Mouse (Mus musculus) hindbrain, embryonic 16.5 days (tissue): ENCODE results near the gene Loxl3. TPM values are rescaled to one million over a fixed set of nuclear protein-coding genes. Genes with fewer than 3 reads are reported as not detected.

Experiments used
- ATAC-seq: fragments of 200-750 bp; cut with Nextera tagmentation; 2 replicates; pipeline ENCODE4 v1.8.0; 2017; ENCODE audit warnings: moderate TSS enrichment, moderate library complexity
- H3K27ac ChIP-seq: fragments of 300-500 bp; sonication (generic); 2 replicates; pipeline ENCODE4 v1.5.1; 2014; ENCODE audit warnings: low read depth, mild to moderate bottlenecking, control low read depth, low read length, moderate library complexity
- H3K27me3 ChIP-seq: fragments of 300-500 bp; sonication (generic); replicated peaks from 2 replicates; pipeline ENCODE4 v1.6.1; 2014; ENCODE audit warnings: low read length; ENCODE audit not compliant: control insufficient read depth, insufficient read depth
- H3K36me3 ChIP-seq: fragments of 300-500 bp; sonication (generic); 2 replicates; pipeline ENCODE4 v1.6.1; 2014; ENCODE audit warnings: mild to moderate bottlenecking, low read length, moderate library complexity, mixed read lengths; ENCODE audit not compliant: control insufficient read depth, insufficient read depth
- H3K4me1 ChIP-seq: fragments of 300-500 bp; sonication (generic); 2 replicates; pipeline ENCODE4 v1.6.1; 2014; ENCODE audit warnings: low read depth, low read length; ENCODE audit not compliant: control insufficient read depth, insufficient read depth
- H3K4me2 ChIP-seq: fragments of 300-500 bp; sonication (generic); 2 replicates; pipeline ENCODE4 v1.6.1; 2014; ENCODE audit warnings: mild to moderate bottlenecking, low read length, control low read depth, moderate library complexity
- H3K4me3 ChIP-seq: fragments of 300-500 bp; sonication (generic); 2 replicates; pipeline ENCODE4 v1.5.1; 2014; ENCODE audit warnings: mild to moderate bottlenecking, low read length, control low read depth, moderate library complexity
- H3K9ac ChIP-seq: fragments of 300-500 bp; sonication (generic); 2 replicates; pipeline ENCODE4 v1.6.1; 2014; ENCODE audit warnings: low read depth, mild to moderate bottlenecking, control low read depth, low read length, moderate library complexity
- H3K9me3 ChIP-seq: fragments of 300-500 bp; sonication (generic); 2 replicates; pipeline ENCODE4 v1.6.1; 2014; ENCODE audit warnings: mild to moderate bottlenecking, low read length, moderate library complexity; ENCODE audit not compliant: control insufficient read depth
- WGBS: fragments of 180-500 bp; shearing (Covaris S2); extraction: QIAGEN DNeasy Blood & Tissue Kit; methylation state at CpG from one replicate; pipeline ENCODE4 v1.1.7; 2014; 5-methylcytosine and 5-hydroxymethylcytosine counted together
- polyA plus RNA-seq: library from polyadenylated mRNA; unstranded; fragments of >200 nt; fragmentation: Nextera tagmentation; extraction: Ambion mirVana; gene quantifications from 2 replicates; pipeline ENCODE4 v1.2.1, GENCODE M21; 2015

Gene Loxl3
- polyA plus RNA-seq, 1 experiment from 2014 or later = 7.1 TPM

GRCm38 (mm10) chr6:83086121-83087035 is 52.4 kb downstream of the Loxl3 start, which contains the start of gene Lbx2:
TSS of gene Lbx2 (plus strand) at chr6:83086367.
- Histone ChIP-seq H3K4me3 (no peak within 1 kb of the TSS), H3K9me3 (no peaks in the 10 kb centered on the region), H3K27me3 (peaks cover 75% of the 10 kb centered on the region), H3K9ac (no peak within 1 kb of the TSS; the same call in 1 of the 2 replicates), H3K27ac (no peak within 1 kb of the TSS), H3K36me3 (peaks cover 3% of the 10 kb centered on the region; the same call in 1 of the 2 replicates), H3K4me1 (peaks cover 4% of the 10 kb centered on the region; the same call in 1 of the 2 replicates), H3K4me2 (no peak within 1 kb of the TSS; the same call in 1 of the 2 replicates)
- WGBS = 5% methylated on average over 42 of the region's 42 CpGs
- ATAC-seq = no peak

DNA sequence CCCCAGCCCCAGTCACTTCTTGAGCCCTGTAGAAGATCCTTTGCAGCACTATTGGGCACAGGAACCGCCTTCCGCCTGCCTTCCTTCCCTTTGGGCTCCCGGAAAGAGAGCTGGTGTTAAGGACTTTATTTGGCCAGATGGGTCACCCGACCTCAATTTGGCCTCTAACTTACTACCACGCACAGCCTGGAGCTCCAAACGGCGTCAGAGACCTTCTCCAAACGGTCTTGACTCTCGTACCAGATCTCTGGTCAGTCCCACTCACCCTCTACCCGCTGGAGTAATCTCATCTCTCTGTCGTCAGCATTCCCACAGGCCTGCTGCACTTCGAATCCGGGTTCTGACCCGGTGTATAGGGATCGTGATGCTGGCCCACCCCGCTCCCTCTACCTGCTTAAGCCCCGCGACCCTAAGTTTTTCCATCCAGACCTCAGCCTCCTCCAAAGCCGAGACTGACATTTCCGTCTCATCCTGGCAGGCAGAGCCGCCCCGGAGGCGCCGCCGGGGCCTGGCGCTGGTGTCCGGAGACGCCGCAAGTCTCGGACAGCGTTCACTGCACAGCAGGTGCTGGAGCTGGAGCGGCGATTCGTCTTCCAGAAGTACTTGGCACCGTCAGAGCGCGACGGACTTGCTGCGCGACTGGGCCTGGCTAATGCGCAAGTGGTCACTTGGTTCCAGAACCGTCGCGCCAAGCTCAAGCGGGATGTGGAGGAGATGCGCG is 53.4 kb downstream of the Loxl3 start:
- Histone ChIP-seq H3K36me3 (no peaks in the 10 kb centered on the region; the same call in 1 of the 2 replicates), H3K27me3 (peaks cover 74% of the 10 kb centered on the region), H3K4me2 (peak overlapping the region; percentile 46), H3K4me1 (peaks cover 4% of the 10 kb centered on the region; the same call in 1 of the 2 replicates), H3K27ac (no peak overlapping the region), H3K9me3 (no peaks in the 10 kb centered on the region), H3K4me3 (peak overlapping the region; percentile 20), H3K9ac (no peak overlapping the region)
- under 1% methylated on average over 45 of the region's 47 CpGs for WGBS
- ATAC-seq = no peak

- 4% methylated on average over 9 of the region's 9 CpGs for WGBS
- no peaks in the 10 kb centered on the region for H3K36me3 ChIP-seq
- H3K4me1 ChIP-seq = peaks cover 4% of the 10 kb centered on the region; the same call in 1 of the 2 replicates
- no peaks in the 10 kb centered on the region for H3K9me3 ChIP-seq
- H3K27ac ChIP-seq = no peak overlapping the region
- H3K4me3 ChIP-seq = peak overlapping the region; percentile 20; the same call in 1 of the 2 replicates
- H3K4me2 ChIP-seq = peak overlapping the region; percentile 46
- H3K27me3 ChIP-seq = peaks cover 69% of the 10 kb centered on the region
- no peak overlapping the region for H3K9ac ChIP-seq
- ATAC-seq = no peak
Measured at GRCm38 (mm10) chr6:83087926-83088260, 53.9 kb downstream of the Loxl3 start.

DNA sequence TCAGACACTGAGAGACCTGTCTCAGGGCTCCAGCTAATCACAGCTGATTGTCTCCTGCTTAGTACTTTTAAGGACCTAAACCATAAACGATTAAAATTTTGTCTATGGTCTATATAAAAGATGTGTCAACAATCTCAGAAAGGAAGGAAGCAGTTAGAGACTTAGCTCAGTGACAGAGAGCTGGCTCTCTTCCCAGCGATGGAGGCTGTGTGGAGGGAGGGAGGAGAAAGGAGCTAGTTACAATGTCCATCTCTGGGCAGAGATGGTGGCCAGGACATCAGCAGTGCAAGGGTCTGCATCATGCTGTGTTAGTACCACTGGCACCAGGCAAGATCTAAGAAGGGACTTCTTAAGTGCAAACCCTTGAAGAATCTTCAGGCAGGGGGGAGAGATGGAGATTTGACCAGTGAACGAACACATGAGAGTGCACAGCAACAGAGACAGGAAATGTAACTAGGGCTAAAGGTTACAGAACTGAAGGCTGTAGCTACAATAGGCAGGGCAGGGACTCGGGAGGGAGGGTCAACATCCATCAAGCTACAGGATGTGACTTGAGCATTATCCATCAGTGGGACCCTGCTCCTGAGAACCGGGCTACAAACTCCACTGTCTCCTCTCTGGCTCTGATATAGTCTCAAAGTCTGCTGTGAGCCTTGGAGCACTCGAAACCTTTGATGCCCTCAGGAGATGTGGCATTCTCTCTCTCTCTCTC is 58.6 kb downstream of the Loxl3 start:
- H3K9ac ChIP-seq = no peak overlapping the region
- H3K9me3 ChIP-seq = no peaks in the 10 kb centered on the region
- peaks cover 1% of the 10 kb centered on the region; the same call in 1 of the 2 replicates for H3K4me1 ChIP-seq
- H3K27ac ChIP-seq = no peak overlapping the region
- peaks cover 31% of the 10 kb centered on the region for H3K27me3 ChIP-seq
- no peak for ATAC-seq
- H3K4me2 ChIP-seq = no peak overlapping the region
- 43% methylated on average over 6 of the region's 6 CpGs for WGBS
- H3K36me3 ChIP-seq = no peaks in the 10 kb centered on the region
- no peak overlapping the region for H3K4me3 ChIP-seq

- no peak overlapping the region for H3K4me2 ChIP-seq
- no peaks in the 10 kb centered on the region for H3K9me3 ChIP-seq
- peaks cover 4% of the 10 kb centered on the region; the same call in 1 of the 2 replicates for H3K27me3 ChIP-seq
- no peak for ATAC-seq
- no peaks in the 10 kb centered on the region for H3K36me3 ChIP-seq
- 38% methylated on average over 6 of the region's 6 CpGs for WGBS
- no peaks in the 10 kb centered on the region for H3K4me1 ChIP-seq
- no peak overlapping the region for H3K4me3 ChIP-seq
- no peak overlapping the region for H3K27ac ChIP-seq
- no peak overlapping the region for H3K9ac ChIP-seq
Measured at GRCm38 (mm10) chr6:83095968-83096367, 62.0 kb downstream of the Loxl3 start.

DNA sequence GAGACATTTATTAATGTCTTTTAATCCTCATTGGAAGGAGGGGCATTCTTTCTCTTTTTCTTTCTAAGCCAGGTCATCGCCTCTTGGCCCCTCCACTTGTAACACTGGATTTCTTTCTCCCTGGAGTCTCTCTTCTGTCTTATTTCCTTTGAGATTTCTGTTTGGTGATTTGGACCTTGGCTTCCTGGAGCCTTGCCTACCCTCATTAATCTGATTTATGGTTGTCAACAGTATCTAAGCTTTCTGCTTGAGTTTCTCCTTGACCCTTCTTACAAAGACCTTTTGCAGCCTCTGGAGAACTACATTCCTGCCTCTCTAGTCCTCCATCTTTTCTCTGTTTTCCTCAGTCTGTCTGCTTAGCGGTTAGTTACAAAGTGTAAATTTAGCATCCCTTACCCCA is 64.4 kb downstream of the Loxl3 start:
- Histone ChIP-seq H3K27me3 (peaks cover 2% of the 10 kb centered on the region; the same call in 1 of the 2 replicates), H3K9ac (no peak overlapping the region), H3K4me1 (peaks cover 11% of the 10 kb centered on the region), H3K27ac (no peak overlapping the region), H3K4me2 (no peak overlapping the region), H3K36me3 (no peaks in the 10 kb centered on the region), H3K9me3 (no peaks in the 10 kb centered on the region), H3K4me3 (no peak overlapping the region)
- ATAC-seq = no peak
- WGBS = 65% methylated on average over 2 of the region's 2 CpGs

DNA sequence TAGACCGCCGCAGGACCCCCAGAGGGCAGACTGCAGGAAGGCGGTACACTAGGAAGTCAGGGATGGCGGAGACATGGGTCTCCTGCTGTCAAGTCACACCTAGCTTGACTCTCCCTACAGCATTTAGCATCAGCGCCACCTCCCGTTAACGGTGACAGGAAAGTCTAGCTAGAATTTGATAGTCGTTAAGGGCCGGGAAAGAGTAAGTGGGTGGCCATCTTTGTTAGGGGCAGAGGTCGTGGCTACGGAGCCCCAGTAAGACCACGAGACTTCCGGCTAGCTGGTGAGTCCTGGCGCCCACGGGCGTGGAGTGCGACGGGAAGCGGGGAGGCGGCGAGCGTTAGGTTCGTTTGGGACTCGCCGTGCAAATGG is 67.3 kb downstream of the Loxl3 start, which contains the start of the genes Ccdc142 and Gm42688:
Gene Ccdc142 (plus strand): TSS at position 286 of the 372 bp plus-strand sequence.
Gene Gm42688 (plus strand): TSS at position 302 of the 372 bp plus-strand sequence.
- Histone ChIP-seq H3K27me3 (peaks cover 2% of the 10 kb centered on the region; the same call in 1 of the 2 replicates), H3K9me3 (no peaks in the 10 kb centered on the region), H3K27ac (peak within 1 kb of the TSS; percentile 84), H3K4me2 (peak within 1 kb of the TSS; percentile 69), H3K36me3 (no peaks in the 10 kb centered on the region), H3K4me3 (peak within 1 kb of the TSS; percentile 70), H3K4me1 (peaks cover 13% of the 10 kb centered on the region), H3K9ac (peak within 1 kb of the TSS; percentile 78)
- under 1% methylated on average over 25 of the region's 25 CpGs for WGBS
- peak; percentile 92 for ATAC-seq

DNA sequence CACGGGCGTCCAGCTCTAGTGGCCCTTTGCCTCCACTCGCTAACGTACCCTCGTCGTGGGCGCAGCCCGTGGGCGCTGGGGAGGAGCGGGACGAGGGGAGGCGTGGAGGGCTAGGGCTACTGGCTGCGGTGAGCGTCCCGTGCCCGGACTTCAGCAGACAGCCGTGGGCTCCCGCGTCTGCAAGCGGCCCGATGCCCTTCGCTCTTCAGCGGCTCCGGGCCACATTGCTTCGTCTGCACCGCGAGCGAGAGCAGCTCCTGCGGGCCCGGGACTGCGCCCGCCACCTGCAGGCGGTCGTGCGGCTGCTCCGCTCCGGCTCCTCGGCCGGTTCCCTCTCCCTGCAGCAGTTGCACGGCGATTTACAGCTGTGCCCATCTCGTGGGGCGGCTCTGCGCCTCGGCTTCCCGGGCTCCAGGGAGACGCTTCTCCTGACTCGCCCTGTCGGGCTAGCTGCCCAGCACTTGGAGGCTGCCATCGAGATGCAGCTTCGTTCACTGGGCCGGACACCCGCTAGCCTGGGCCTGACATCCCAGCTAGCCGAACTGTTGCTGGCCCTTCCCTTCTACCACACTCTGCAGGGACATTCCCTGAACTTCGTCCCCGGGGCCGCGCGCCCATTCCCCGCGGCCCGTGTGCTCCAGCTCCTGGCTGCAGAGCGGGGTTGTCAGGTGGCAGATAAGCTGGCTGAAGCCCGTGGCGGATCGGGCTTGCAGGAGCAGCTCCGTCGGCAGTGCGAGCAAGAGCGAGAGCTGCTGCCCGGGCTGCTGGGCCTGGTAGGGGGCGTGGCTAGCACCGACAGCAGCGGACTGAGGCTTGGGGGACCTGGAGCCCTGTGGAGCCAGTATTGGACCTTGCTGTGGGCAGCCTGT is 67.9 kb downstream of the Loxl3 start:
- under 1% methylated on average over 66 of the region's 74 CpGs for WGBS
- H3K4me3 ChIP-seq = peak overlapping the region; percentile 70
- peak; percentile 75 for ATAC-seq
- H3K27me3 ChIP-seq = no peaks in the 10 kb centered on the region
- peaks cover 13% of the 10 kb centered on the region for H3K4me1 ChIP-seq
- peak overlapping the region; percentile 78 for H3K9ac ChIP-seq
- H3K9me3 ChIP-seq = no peaks in the 10 kb centered on the region
- H3K36me3 ChIP-seq = no peaks in the 10 kb centered on the region
- peak overlapping the region; percentile 69 for H3K4me2 ChIP-seq
- peak overlapping the region; percentile 84 for H3K27ac ChIP-seq
